Mouse (Mus musculus): ENCODE results near the gene Suv39h1.

Suv39h1 gene

GRCm38 (mm10) chrX:8026811-8027210, 47.7 kb downstream of the Suv39h1 start:
- DNase-seq (ENCODE audit: low read depth, low spot score), result no peak

GRCm38 (mm10) chrX:8024795-8025194, 49.8 kb downstream of the Suv39h1 start:
- peak; percentile 62 for DNase-seq (ENCODE audit: low read depth, low spot score)

GRCm38 (mm10) chrX:8020111-8020778, 54.3 kb downstream of the Suv39h1 start:
- DNase-seq (ENCODE audit: low read depth, low spot score), result peak; percentile 66

GRCm38 (mm10) chrX:8018286-8018685, 56.3 kb downstream of the Suv39h1 start, which contains the start of gene Glod5:
Gene Glod5 (minus strand): TSS chrX:8018492.
- DNase-seq (ENCODE audit: low read depth, low spot score), result no peak

GRCm38 (mm10) chrX:8017142-8017541, 57.4 kb downstream of the Suv39h1 start:
- peak; percentile 60 for DNase-seq (ENCODE audit: low read depth, low spot score)

- DNase-seq (ENCODE audit: low read depth, low spot score), result peak; percentile 65
Measured at GRCm38 (mm10) chrX:8015675-8016074, 58.9 kb downstream of the Suv39h1 start.

- peak; percentile 95 for DNase-seq (ENCODE audit: low read depth, low spot score)
Measured at GRCm38 (mm10) chrX:8013569-8014314, 60.8 kb downstream of the Suv39h1 start.

- DNase-seq (ENCODE audit: low read depth, low spot score), result peak; percentile 79
Measured at GRCm38 (mm10) chrX:8013157-8013556, 61.4 kb downstream of the Suv39h1 start.
